Mouse (Mus musculus): ENCODE measurements around the gene Itgb4.

DNA sequence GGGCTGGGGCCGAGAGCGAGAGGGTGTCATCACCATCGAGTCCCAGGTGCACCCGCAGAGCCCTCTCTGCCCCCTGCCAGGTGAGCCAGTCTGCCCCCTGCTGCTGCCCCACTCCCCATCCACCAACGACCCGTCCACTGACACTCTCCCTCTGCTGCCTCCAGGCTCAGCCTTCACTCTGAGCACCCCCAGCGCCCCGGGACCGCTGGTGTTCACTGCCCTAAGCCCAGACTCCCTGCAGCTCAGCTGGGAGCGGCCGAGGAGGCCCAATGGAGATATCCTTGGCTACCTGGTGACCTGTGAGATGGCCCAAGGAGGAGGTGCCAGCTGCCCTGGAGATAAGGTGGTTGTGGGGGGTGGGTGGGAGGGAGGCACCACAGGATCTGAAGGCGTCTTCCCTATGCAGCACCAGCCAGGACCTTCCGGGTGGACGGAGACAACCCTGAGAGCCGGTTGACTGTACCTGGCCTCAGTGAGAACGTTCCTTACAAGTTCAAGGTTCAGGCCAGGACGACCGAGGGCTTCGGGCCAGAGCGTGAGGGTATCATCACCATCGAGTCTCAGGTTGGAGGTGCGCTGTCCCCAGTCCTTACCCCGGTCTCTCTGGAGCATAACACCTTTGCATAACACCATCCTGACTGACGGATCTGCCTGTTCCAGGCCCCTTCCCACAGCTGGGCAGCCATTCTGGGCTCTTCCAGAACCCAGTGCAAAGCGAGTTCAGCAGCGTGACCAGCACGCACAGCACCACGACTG, 32.8 kb downstream of the Itgb4 start:
- no peak for TF ChIP-seq TAL1 (IDR thresholded peaks at IDR 0.05; ENCODE audit: low read length)
- TF ChIP-seq GATA1 (IDR thresholded peaks at IDR 0.05; ENCODE audit: low read length): no peak

Data from erythroblast, embryonic 14.5 days (primary cell).